Mouse (Mus musculus) 3134 (cell line): ENCODE data around the gene Smurf1.
A peak's percentile ranks its signal among the peaks of the same experiment; 100 is the strongest.

Experiments
- DNase-seq: peaks from one replicate; pipeline ENCODE4 v3.0.0-alpha.2; 2011; ENCODE audit warnings: low spot score; ENCODE audit not compliant: insufficient read length; ENCODE audit errors: extremely low read depth

Gene Smurf1

GRCm38 (mm10) chr5:144958271-144958670, 7.4 kb downstream of the Smurf1 start:
- no peak for DNase-seq

- DNase-seq: no peak
Observed at GRCm38 (mm10) chr5:144954432-144954831, 11.2 kb downstream of the Smurf1 start.

GRCm38 (mm10) chr5:144952592-144952991, 13.1 kb downstream of the Smurf1 start:
- DNase-seq: no peak

GRCm38 (mm10) chr5:144950428-144951051, 15.1 kb downstream of the Smurf1 start:
- no peak for DNase-seq

GRCm38 (mm10) chr5:144949856-144950255, 15.8 kb downstream of the Smurf1 start:
- peak; percentile 50 for DNase-seq

- DNase-seq: no peak
Observed at GRCm38 (mm10) chr5:144948422-144948821, 17.2 kb downstream of the Smurf1 start.

- DNase-seq: no peak
Observed at GRCm38 (mm10) chr5:144948002-144948401, 17.6 kb downstream of the Smurf1 start.

- DNase-seq: peak; percentile 89
Observed at GRCm38 (mm10) chr5:144946032-144946431, 19.6 kb downstream of the Smurf1 start.

GRCm38 (mm10) chr5:144944932-144945331, 20.7 kb downstream of the Smurf1 start:
- no peak for DNase-seq

GRCm38 (mm10) chr5:144944370-144944769, 21.3 kb downstream of the Smurf1 start:
- DNase-seq: no peak

GRCm38 (mm10) chr5:144943346-144943745, 22.3 kb downstream of the Smurf1 start:
- no peak for DNase-seq

- DNase-seq: no peak
Observed at GRCm38 (mm10) chr5:144942431-144942830, 23.2 kb downstream of the Smurf1 start.

- no peak for DNase-seq
Observed at GRCm38 (mm10) chr5:144940904-144941303, 24.7 kb downstream of the Smurf1 start.

- no peak for DNase-seq
Observed at GRCm38 (mm10) chr5:144937304-144937703, 28.3 kb downstream of the Smurf1 start.

GRCm38 (mm10) chr5:144933486-144933885, 32.2 kb downstream of the Smurf1 start:
- no peak for DNase-seq

GRCm38 (mm10) chr5:144931841-144932240, 33.8 kb downstream of the Smurf1 start:
- no peak for DNase-seq

GRCm38 (mm10) chr5:144928856-144929713, 36.6 kb downstream of the Smurf1 start:
- DNase-seq: no peak

- no peak for DNase-seq
Observed at GRCm38 (mm10) chr5:144926275-144926674, 39.4 kb downstream of the Smurf1 start.

GRCm38 (mm10) chr5:144923351-144923750, 42.3 kb downstream of the Smurf1 start:
- DNase-seq: no peak

GRCm38 (mm10) chr5:144919790-144920189, 45.9 kb downstream of the Smurf1 start:
- no peak for DNase-seq

GRCm38 (mm10) chr5:144919194-144919593, 46.5 kb downstream of the Smurf1 start:
- DNase-seq: no peak

- DNase-seq: no peak
Observed at GRCm38 (mm10) chr5:144918204-144918603, 47.4 kb downstream of the Smurf1 start.
